Mouse (Mus musculus) stomach, embryonic 14.5 days (tissue): ENCODE data around the gene Irf2bp1. TPM values are rescaled to one million over a fixed set of nuclear protein-coding genes. Genes with fewer than 3 reads are reported as not detected.

Experiments used
- ATAC-seq: fragments of 200-750 bp; cut with Nextera tagmentation; 2 replicates; pipeline ENCODE4 v1.8.0; 2017; ENCODE audit warnings: low read depth, moderate TSS enrichment; ENCODE audit not compliant: insufficient number of reproducible peaks, insufficient read depth, low FRiP score
- H3K27ac ChIP-seq: fragments of 300-500 bp; sonication (generic); 2 replicates; pipeline ENCODE4 v1.5.1; 2014; ENCODE audit warnings: mild to moderate bottlenecking, low read length, moderate library complexity, mixed read lengths
- H3K27me3 ChIP-seq: fragments of 300-500 bp; sonication (generic); 2 replicates; pipeline ENCODE4 v1.6.1; 2014; ENCODE audit warnings: low read length, control low read depth, mixed read lengths; ENCODE audit not compliant: control insufficient read depth, insufficient read depth
- H3K36me3 ChIP-seq: fragments of 300-500 bp; sonication (generic); 2 replicates; pipeline ENCODE4 v1.6.1; 2014; ENCODE audit warnings: mild to moderate bottlenecking, control low read depth, low read length, moderate library complexity, mixed read lengths; ENCODE audit not compliant: control insufficient read depth, insufficient read depth
- H3K4me1 ChIP-seq: fragments of 300-500 bp; sonication (generic); 2 replicates; pipeline ENCODE4 v1.6.1; 2014; ENCODE audit warnings: low read length, control low read depth, mixed read lengths; ENCODE audit not compliant: control insufficient read depth, insufficient read depth
- H3K4me2 ChIP-seq: fragments of 300-500 bp; sonication (generic); replicated peaks from 2 replicates; pipeline ENCODE4 v1.6.1; 2014; ENCODE audit warnings: low read depth, low read length, control low read depth
- H3K4me3 ChIP-seq: fragments of 300-500 bp; sonication (generic); 2 replicates; pipeline ENCODE4 v1.5.1; 2014; ENCODE audit warnings: low read depth, low read length, control low read depth
- H3K9ac ChIP-seq: fragments of 300-500 bp; sonication (generic); replicated peaks from 2 replicates; pipeline ENCODE4 v1.6.1; 2014; ENCODE audit warnings: low read depth, mild to moderate bottlenecking, control low read depth, low read length, moderate library complexity, mixed read lengths
- H3K9me3 ChIP-seq: fragments of 300-500 bp; sonication (generic); 2 replicates; pipeline ENCODE4 v1.6.1; 2016; ENCODE audit warnings: low read depth, low read length, control low read depth; ENCODE audit not compliant: control insufficient read depth
- WGBS: fragments of 180-500 bp; shearing (Covaris S2); extraction: QIAGEN DNeasy Blood & Tissue Kit; methylation state at CpG from one replicate; pipeline ENCODE4 v1.1.7; 2014; 5-methylcytosine and 5-hydroxymethylcytosine counted together
- polyA plus RNA-seq: library from polyadenylated mRNA; unstranded; fragments of >200 nt; fragmentation: Nextera tagmentation; extraction: Ambion mirVana; gene quantifications from 2 replicates; pipeline ENCODE4 v1.2.1, GENCODE M21; 2014

Gene Irf2bp1
- polyA plus RNA-seq, 1 experiment from 2014 or later, result 22.7 TPM

DNA sequence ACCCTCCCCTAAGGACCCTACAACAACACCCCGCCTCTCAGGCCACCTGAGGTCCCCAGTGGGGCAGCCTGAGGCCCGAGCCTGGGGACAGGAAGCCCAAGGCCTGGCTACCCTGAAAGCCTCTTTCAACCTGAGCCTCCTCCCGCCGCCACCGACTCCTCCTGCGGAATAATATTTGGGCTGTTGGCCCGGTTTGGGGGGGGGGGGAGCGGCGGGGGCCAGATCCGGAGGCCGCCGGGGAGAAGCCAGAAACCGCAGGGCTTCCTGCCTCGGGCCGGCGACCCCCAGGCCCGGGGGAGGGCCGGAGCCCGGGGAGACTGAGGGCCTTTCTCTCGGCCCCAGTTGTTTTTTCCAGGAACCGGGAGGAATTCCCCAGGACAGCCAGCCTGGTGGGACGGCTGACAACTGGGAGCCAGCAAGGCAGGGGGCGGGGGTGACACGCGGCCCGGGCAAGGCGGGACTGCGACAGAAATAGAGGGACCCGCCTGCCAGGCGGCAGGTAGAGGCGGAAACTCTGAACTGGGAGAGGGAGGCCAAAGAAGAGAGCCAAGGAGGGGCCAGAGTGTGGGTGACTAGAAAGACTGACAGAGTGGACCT lies 8.3 kb downstream of the Irf2bp1 start:
- ATAC-seq, result peak; percentile 46; the same call in 1 of the 2 replicates
- peak overlapping the region; percentile 56 for H3K4me2 ChIP-seq
- peak overlapping the region; percentile 26 for H3K4me3 ChIP-seq
- no peaks in the 10 kb centered on the region for H3K9me3 ChIP-seq
- peak overlapping the region; percentile 83 for H3K27ac ChIP-seq
- 2% methylated on average over 29 of the region's 31 CpGs for WGBS
- peaks cover 3% of the 10 kb centered on the region; the same call in 1 of the 2 replicates for H3K36me3 ChIP-seq
- peaks cover 15% of the 10 kb centered on the region; the same call in 1 of the 2 replicates for H3K4me1 ChIP-seq
- H3K27me3 ChIP-seq, result no peaks in the 10 kb centered on the region
- H3K9ac ChIP-seq, result peak overlapping the region; percentile 52

DNA sequence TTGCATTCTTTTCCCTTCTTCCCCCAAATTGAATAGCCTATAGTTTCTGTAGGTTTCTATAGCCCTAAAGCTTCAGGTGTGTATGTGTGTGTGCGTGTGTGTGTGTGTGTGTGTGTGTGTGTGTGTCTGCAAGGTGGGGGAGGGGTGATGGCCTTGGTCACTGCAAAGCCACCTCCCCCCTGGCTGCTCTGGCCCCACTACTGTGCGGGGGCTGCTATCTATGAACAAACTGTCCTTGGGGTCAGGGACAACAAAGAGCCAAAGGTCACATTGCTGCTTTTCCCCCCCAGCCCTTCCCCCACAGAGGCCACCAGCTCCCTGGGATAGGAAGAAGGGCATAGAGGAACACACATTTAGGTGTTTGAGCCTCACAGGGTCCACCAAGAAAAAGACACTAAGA lies 9.0 kb downstream of the Irf2bp1 start:
- no peaks in the 10 kb centered on the region for H3K9me3 ChIP-seq
- no peaks in the 10 kb centered on the region for H3K27me3 ChIP-seq
- H3K27ac ChIP-seq, result no peak overlapping the region
- H3K4me3 ChIP-seq, result no peak overlapping the region
- no peak for ATAC-seq
- no peaks in the 10 kb centered on the region for H3K36me3 ChIP-seq
- no peak overlapping the region for H3K9ac ChIP-seq
- WGBS, result 38% methylated on average over 2 of the region's 2 CpGs
- peaks cover 15% of the 10 kb centered on the region; the same call in 1 of the 2 replicates for H3K4me1 ChIP-seq
- H3K4me2 ChIP-seq, result 0 out of 2 replicates have a peak overlapping the region, but pooled peaks have one; percentile 56

- ATAC-seq, result no peak
- no peak overlapping the region for H3K4me3 ChIP-seq
- no peak overlapping the region for H3K27ac ChIP-seq
- no peaks in the 10 kb centered on the region for H3K9me3 ChIP-seq
- peaks cover 15% of the 10 kb centered on the region; the same call in 1 of the 2 replicates for H3K4me1 ChIP-seq
- no peak overlapping the region for H3K4me2 ChIP-seq
- H3K9ac ChIP-seq, result no peak overlapping the region
- no peaks in the 10 kb centered on the region for H3K36me3 ChIP-seq
- WGBS, result 67% methylated on average over 15 of the region's 15 CpGs
- H3K27me3 ChIP-seq, result no peaks in the 10 kb centered on the region
These were observed 10.6 kb downstream of the Irf2bp1 start for GRCm38 (mm10) chr7:19014452-19014851.

- 83% methylated on average over 4 of the region's 4 CpGs for WGBS
- Histone ChIP-seq H3K27me3 (no peaks in the 10 kb centered on the region), H3K4me2 (no peak overlapping the region), H3K4me3 (no peak overlapping the region), H3K27ac (no peak overlapping the region), H3K9ac (no peak overlapping the region), H3K4me1 (peaks cover 14% of the 10 kb centered on the region; the same call in 1 of the 2 replicates), H3K9me3 (no peaks in the 10 kb centered on the region), H3K36me3 (no peaks in the 10 kb centered on the region)
- no peak for ATAC-seq
These were observed 12.2 kb downstream of the Irf2bp1 start for GRCm38 (mm10) chr7:19016042-19016441.

- no peak overlapping the region for H3K4me3 ChIP-seq
- H3K36me3 ChIP-seq, result no peaks in the 10 kb centered on the region
- H3K9me3 ChIP-seq, result no peaks in the 10 kb centered on the region
- no peak overlapping the region for H3K4me2 ChIP-seq
- no peak overlapping the region for H3K27ac ChIP-seq
- 0 out of 2 replicates have a peak, but pooled peaks cover 3% of the 10 kb centered on the region for H3K4me1 ChIP-seq
- peaks cover 11% of the 10 kb centered on the region for H3K27me3 ChIP-seq
- no peak overlapping the region for H3K9ac ChIP-seq
- no peak for ATAC-seq
- WGBS, result 86% methylated on average over 7 of the region's 7 CpGs
These were observed 14.1 kb downstream of the Irf2bp1 start for GRCm38 (mm10) chr7:19017909-19018308.

DNA sequence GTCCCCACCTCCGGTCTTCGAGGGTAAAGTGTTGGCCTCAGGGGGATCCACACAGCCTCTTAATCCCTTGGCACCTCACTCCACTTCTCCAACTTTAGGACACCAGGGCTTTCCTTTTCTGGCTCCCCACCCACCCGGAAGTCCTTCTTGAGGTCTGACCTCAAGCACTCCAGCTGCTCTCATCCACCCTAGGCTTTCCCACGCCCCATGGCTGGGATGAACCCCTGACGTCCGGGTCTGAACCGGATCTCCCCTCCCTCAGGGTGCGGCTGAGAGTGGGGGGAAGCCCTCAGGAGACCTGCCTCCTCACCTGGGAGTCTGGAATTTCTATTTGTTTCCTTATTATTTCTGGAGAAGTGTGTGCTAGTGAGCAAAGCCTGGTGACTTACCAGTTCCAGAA lies 17.2 kb downstream of the Irf2bp1 start:
- Histone ChIP-seq H3K9ac (no peak overlapping the region), H3K4me3 (peak overlapping the region; percentile 95; the same call in 1 of the 2 replicates), H3K27me3 (peaks cover 16% of the 10 kb centered on the region), H3K4me1 (peaks cover 14% of the 10 kb centered on the region), H3K27ac (no peak overlapping the region), H3K36me3 (no peaks in the 10 kb centered on the region), H3K9me3 (no peaks in the 10 kb centered on the region), H3K4me2 (peak overlapping the region; percentile 23; the same call in 1 of the 2 replicates)
- ATAC-seq, result no peak
- 9% methylated on average over 8 of the region's 8 CpGs for WGBS

GRCm38 (mm10) chr7:19022189-19022958 lies 18.5 kb downstream of the Irf2bp1 start:
- no peak overlapping the region; the same call in 1 of the 2 replicates for H3K9ac ChIP-seq
- H3K27ac ChIP-seq, result no peak overlapping the region; the same call in 1 of the 2 replicates
- H3K4me2 ChIP-seq, result peak overlapping the region; percentile 23; the same call in 1 of the 2 replicates
- peak overlapping the region; percentile 95 for H3K4me3 ChIP-seq
- WGBS, result 46% methylated on average over 18 of the region's 18 CpGs
- H3K4me1 ChIP-seq, result peaks cover 14% of the 10 kb centered on the region
- no peaks in the 10 kb centered on the region for H3K36me3 ChIP-seq
- H3K27me3 ChIP-seq, result peaks cover 16% of the 10 kb centered on the region
- no peak for ATAC-seq
- no peaks in the 10 kb centered on the region for H3K9me3 ChIP-seq

DNA sequence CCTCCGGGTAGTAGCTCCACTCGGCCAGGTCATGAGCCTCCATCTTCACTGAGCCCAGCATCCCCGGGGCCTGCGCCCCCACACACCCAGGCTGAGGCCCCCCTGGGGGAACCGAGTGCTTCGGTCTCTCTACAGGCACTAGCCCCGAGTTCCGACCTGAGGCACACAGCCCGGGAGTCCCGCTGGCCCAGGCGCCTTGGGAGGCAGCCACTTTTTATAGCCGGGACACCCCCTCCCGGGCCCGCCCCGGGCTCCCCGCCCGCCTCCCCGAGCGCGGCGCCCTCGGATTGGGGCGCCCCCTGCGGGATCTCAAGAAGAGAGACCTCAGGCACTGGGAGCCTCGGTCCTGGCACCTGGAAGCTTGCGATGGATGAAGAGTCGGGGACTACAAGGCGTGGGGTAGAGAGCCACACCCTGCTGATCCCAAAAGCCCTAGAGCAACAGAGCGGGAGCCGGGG lies 19.5 kb downstream of the Irf2bp1 start, which contains the start of gene Foxa3:
Gene Foxa3 (minus strand): TSS at position 182 of the 458 bp plus-strand sequence.
- peak; percentile 51 for ATAC-seq
- Histone ChIP-seq H3K27ac (peak within 1 kb of the TSS; percentile 48), H3K36me3 (no peaks in the 10 kb centered on the region), H3K4me1 (peaks cover 14% of the 10 kb centered on the region), H3K27me3 (peaks cover 16% of the 10 kb centered on the region), H3K9ac (peak within 1 kb of the TSS; percentile 92), H3K4me2 (peak within 1 kb of the TSS; percentile 59), H3K9me3 (no peaks in the 10 kb centered on the region), H3K4me3 (peak within 1 kb of the TSS; percentile 95)
- WGBS, result 3% methylated on average over 30 of the region's 30 CpGs
